Mouse (Mus musculus): ENCODE results near the gene Hcn3.

DNA sequence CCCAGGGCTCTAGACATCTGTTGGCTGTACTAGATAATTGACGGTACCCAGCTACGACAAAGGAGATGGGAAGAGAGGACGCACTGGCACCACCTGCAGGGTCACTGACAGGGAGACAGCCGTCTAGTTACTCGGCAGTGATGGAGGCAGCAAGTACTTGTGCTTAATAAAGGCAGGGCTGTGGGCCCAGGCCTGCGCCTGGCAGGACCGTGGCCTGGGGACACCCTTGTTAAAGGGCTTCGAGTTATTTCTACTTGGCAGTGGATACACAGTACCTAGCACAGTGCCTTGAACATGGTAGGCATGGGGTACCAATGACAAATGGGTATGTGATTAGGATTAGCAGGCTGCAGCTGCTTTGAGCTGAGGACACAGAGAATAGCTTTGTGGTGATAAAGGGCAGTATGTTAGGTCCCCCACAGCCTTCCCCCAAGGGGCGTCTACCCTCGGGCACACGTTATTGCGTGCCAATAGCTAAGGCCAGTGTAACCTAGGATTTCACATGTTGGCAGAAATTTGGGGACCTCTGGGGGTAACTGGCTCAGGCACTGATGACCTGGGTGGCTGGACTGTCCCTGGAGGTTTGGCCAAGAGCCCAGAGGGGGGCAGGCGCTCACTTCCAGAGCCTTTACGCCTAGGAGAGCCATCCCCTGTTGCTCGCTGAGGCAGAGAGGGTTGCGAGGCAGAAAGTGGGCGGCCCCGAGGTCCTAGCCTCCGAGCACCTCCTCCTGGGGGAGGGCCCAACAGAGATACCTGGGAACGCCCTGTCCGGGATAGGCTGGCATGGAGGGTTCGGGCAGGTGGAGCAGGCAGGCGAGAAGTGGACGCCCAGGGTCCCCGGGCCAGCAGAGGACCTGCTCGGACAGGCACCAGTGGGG is 12.7 kb downstream of the Hcn3 start:
- TF ChIP-seq POLR2A (IDR thresholded peaks at IDR 0.05; ENCODE audit: borderline replicate concordance, extremely low read depth, insufficient read depth, insufficient read length, poor library complexity, severe bottlenecking), result no peak
- TF ChIP-seq CTCF (IDR thresholded peaks at IDR 0.05; ENCODE audit: borderline replicate concordance, extremely low read depth, insufficient read depth, insufficient read length), result no peak
